Mouse (Mus musculus) left cerebral cortex, postnatal 14 days (tissue): ENCODE measurements at regions not wholly inside any gene's neighbourhood (a gene's known extent, or its start where the extent isn't known, plus 50 kb on each side); places are given as distances from the start of the nearest gene placed in this dataset.
A peak's percentile ranks its signal among the peaks of the same experiment; 100 is the strongest.

Experiments
- DNase-seq, 2 experiments: peaks; one replicate each; pipeline ENCODE4 v3.0.0; 2021 to 2022; ENCODE audit warnings: low spot score in 2 of 2, mixed read lengths in 1 of 2
- intact Hi-C: fragments of 180-260 bp; cut with DNase I; formaldehyde crosslinking; loops from one replicate; pipeline ENCODE4 v1.15.1; 2025

GRCm38 (mm10) chr7:52915981-52916380 lies 900.5 kb upstream of the 1700015G11Rik start:
- intact Hi-C loops = no loop called here

GRCm38 (mm10) chr7:52911279-52911678 lies 895.8 kb upstream of the 1700015G11Rik start:
- intact Hi-C loops = no loop called here
- no peak for DNase-seq

More at GRCm38 (mm10) chr7:52915981-52916380, 900.5 kb upstream of the 1700015G11Rik start:
- DNase-seq = no peak

- no peak for DNase-seq
- intact Hi-C loops = no loop called here
Measured at GRCm38 (mm10) chr7:52865755-52866154, 850.2 kb upstream of the 1700015G11Rik start.

GRCm38 (mm10) chr7:52822310-52822709 lies 806.8 kb upstream of the 1700015G11Rik start:
- intact Hi-C loops = no loop called here
- DNase-seq = peak; percentile 10 to 33

- DNase-seq = no peak
- intact Hi-C loops = no loop called here
Measured at GRCm38 (mm10) chr7:52808178-52808577, 792.6 kb upstream of the 1700015G11Rik start.
